Mouse (Mus musculus) heart, postnatal 10 days (tissue): ENCODE results near the gene Exoc8. TPM values are rescaled to one million over a fixed set of nuclear protein-coding genes. Genes with fewer than 3 reads are reported as not detected.

ENCODE experiments used
- DNase-seq, 2 experiments: peaks; one replicate each; pipeline ENCODE4 v3.0.0; 2021
- intact Hi-C: fragments of 180-260 bp; cut with DNase I; formaldehyde crosslinking; loops from one replicate; pipeline ENCODE4 v1.15.1; 2025
- total RNA-seq, 2 experiments: library from RNA; stranded (reverse); gene quantifications; 2 replicates each; pipeline ENCODE4 v1.2.3; 2021

The Exoc8 gene
- total RNA-seq, 2 experiments from 2014 or later = 19.5 to 20.5 TPM

DNA sequence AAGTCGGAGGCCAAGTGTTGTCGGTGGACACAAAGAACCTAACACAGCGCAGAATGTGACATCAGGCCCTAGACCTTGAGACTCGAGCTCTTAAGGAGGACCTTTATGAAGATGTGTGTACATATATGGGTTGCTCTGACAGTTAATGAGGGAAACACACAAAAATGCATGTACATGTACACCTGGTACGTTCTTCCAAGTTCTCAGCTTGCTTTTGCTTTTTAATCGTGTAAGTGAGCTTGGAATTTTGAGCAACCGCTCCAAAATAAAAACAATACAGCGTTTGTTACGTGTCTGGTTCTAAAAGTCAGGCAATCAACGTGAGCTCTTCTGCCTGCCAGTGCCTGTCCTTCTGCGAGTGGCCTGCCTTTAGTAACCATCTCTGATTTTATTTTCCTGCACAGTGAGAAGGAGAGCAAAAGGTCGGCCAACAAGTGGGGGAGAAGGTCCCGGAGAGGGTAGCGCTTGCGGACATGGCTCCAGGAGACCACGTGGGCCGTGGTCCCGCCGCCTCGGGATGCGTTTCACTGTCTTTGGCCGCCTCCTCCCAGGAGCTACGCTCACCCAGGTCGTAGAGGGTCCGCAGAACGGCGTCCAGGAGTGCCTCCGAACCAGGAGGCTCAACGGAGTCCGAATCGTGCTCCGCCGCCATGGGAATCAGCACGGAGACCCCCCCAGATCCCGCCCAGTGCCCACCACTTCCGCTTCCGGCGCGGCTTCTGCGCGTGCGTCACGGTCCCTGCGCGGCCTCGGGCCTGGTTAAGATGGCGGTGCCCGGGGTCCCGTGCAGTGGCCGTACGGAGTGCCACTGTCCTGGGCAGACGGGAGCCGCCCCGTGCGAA is 35.0 kb downstream of the Exoc8 start, which contains the start of the genes Gnpat and 2810004N23Rik:
Gnpat (plus strand) TSS at position 713 of the 842 bp plus-strand sequence.
2810004N23Rik (minus strand) TSS at position 800 of the 842 bp plus-strand sequence.
- intact Hi-C loops = no loop called here

DNA sequence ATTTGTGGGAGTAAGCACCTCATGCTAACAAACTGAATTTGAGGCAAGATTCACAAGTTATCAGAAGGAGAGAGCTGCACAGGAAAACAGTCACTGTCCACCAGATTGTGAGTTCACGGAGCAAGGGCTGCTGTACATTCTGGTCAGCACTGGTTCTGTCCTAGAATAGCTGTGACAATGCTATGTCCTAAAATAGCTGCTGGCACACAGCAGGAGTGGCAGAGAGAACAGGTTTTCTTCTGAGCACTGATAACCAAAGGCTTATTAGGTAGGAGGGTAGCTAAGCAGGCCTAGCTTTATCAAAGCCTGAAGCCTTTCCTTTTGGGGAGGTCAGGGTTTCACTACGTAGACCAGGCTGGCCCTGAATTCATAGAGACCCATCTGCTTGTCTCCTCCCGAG is 37.3 kb downstream of the Exoc8 start:
- intact Hi-C loops = no loop called here

More for the DNA sequence above, 35.0 kb downstream of the Exoc8 start, which contains the start of the genes Gnpat and 2810004N23Rik:
- DNase-seq = peak; percentile 96 to 97

DNA sequence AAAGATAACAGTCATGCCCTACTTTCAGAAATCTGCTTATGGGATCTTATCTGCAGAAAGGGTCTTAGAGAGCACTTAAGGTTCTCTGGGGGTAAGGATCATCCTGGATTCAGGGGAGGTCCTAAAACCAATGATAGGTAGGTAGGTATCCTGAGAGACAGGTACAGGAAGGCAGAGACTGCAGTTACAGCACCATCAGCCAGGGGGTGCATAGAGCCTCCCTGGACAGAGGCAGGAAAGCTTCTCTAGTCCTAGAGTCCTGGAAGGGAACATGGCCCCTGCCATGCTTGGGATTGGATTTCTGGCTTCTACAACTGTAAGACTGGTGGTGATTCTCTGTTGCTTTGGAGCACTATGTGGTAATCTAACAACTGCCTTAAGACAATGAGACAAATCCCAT is 38.0 kb downstream of the Exoc8 start:
- DNase-seq = peak; percentile 41 to 50
- intact Hi-C loops = no loop called here

More for the DNA sequence above, 37.3 kb downstream of the Exoc8 start:
- DNase-seq = peak; percentile 70 to 73

DNA sequence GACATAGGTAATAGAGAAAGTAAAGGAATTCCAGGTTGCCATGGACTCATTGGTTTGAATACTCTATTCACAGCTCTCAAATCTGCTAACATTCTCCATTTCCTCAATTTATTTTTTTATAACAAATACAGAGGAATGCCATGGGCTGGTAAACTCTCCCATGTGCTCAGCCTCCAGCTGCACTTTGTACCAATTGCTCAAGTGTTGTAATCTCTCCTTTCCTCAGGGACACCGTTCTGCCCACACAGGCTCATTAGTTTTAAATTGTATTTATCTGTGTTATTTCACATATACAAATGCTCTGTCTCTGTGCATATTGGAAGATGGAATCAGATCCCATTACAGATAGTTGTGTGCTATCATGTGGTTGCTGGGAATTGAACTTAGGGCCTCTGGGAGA is 44.0 kb downstream of the Exoc8 start:
- intact Hi-C loops = no loop called here

DNA sequence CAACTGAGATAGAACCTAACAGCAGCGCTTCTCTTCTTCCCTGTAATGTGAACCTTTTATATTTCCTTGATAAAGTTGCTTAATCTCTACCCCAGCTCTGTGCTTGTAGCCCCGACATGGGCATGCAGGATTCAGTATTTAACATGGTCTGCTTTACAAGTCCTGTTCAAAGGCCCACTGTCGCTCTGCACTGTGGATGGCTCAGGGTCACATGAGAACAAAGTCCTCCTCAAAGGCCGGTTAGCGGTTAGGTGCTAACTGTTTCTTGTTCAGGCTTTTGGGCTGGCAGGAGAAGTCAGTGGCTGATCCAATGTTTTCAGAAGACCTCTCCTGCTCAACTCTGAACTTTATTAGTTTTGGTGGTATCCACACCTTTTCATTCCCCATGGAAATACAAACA is 51.9 kb downstream of the Exoc8 start:
- DNase-seq = no peak
- intact Hi-C loops = no loop called here

More for the DNA sequence above, 44.0 kb downstream of the Exoc8 start:
- DNase-seq = no peak

DNA sequence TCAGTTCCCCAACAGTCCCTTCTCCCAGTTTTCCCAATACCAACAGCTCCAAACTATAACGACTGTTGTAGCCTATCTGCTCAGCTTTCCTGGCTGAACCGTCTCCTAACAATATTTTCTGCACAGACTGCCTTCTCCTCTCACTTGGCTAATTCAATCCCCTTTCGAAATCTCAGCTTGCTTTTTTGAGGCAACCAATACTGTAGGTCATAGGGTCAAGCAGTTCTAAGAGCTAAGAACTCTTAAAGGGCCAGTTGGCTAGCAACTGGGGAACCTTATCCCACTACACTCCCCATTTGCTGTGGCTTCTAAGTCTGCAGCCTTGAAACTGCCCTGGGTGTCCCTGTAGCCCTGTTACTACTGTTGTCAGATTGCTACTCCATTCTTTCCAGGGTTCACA is 52.4 kb downstream of the Exoc8 start:
- DNase-seq = no peak
- intact Hi-C loops = no loop called here

Other genes with a start within 250 kb of the Exoc8 start
- 100 to 1,000 TPM; 144 to 160 TPM for gene 2310022B05Rik, start 234.3 kb downstream of the Exoc8 start, total RNA-seq
- gene Ttc13, start 175.7 kb downstream of the Exoc8 start, total RNA-seq = 10 to 100 TPM; 21.2 to 21.6 TPM
- 1 to 10 TPM; 5.2 to 5.7 TPM for gene Arv1, start 175.6 kb downstream of the Exoc8 start, total RNA-seq
- gene Fam89a, start 145.9 kb downstream of the Exoc8 start, total RNA-seq = 1 to 10 TPM; 1.8 TPM
- gene Trim67, start 104.6 kb downstream of the Exoc8 start, total RNA-seq = 1 to 10 TPM in 1 of 2 experiments, under 1 TPM in 1; 0.22 to 1.2 TPM
- gene Gnpat, start 34.7 kb downstream of the Exoc8 start, total RNA-seq = 100 to 1,000 TPM; 128 to 129 TPM
- gene 2810004N23Rik, start 34.6 kb downstream of the Exoc8 start, total RNA-seq = 10 to 100 TPM; 40.6 to 43.8 TPM
- gene Sprtn, start 181 bp upstream of the Exoc8 start, total RNA-seq = 10 to 100 TPM; 16.0 to 18.9 TPM
- gene Egln1, start 51.6 kb upstream of the Exoc8 start, total RNA-seq = 100 to 1,000 TPM; 136 to 143 TPM
- gene Tsnax, start 115.3 kb upstream of the Exoc8 start, total RNA-seq = 10 to 100 TPM; 82.3 to 85.1 TPM
- gene Disc1, start 156.5 kb upstream of the Exoc8 start, total RNA-seq = 1 to 10 TPM; 4.1 to 4.3 TPM